Mouse (Mus musculus): ENCODE results near the gene Ddx28. TPM values are rescaled to one million over a fixed set of nuclear protein-coding genes. Genes with fewer than 3 reads are reported as not detected.

Gene Ddx28
- 6.3 and 6.7 TPM in 2 replicates for polyA plus RNA-seq (2012; rRNA removed)

GRCm38 (mm10) chr8:106011643-106011986, at the start of gene Ddx28:
TSS of gene Ddx28 (minus strand) at chr8:106011882.
- 0% methylated on average over 6 of the region's 6 CpGs for WGBS
- DNase-seq (ENCODE audit: low read depth, low spot score), result no peak

- 0% methylated on average over 3 of the region's 3 CpGs for WGBS
- DNase-seq (ENCODE audit: low read depth, low spot score), result no peak
These were observed 48.8 kb upstream of the Ddx28 start for GRCm38 (mm10) chr8:106060521-106060920.

- no peak for DNase-seq (ENCODE audit: low read depth, low spot score)
- WGBS, result under 1% methylated on average over 83 of the region's 83 CpGs
These were observed 48.1 kb upstream of the Ddx28 start for GRCm38 (mm10) chr8:106059613-106060371.

GRCm38 (mm10) chr8:106058731-106059612, 47.3 kb upstream of the Ddx28 start, which contains the start of gene Nfatc3:
TSS of gene Nfatc3 (plus strand) at chr8:106058840.
- 1% methylated on average over 52 of the region's 52 CpGs for WGBS
- DNase-seq (ENCODE audit: low read depth, low spot score), result peak; percentile 79

GRCm38 (mm10) chr8:106056455-106056982, 44.8 kb upstream of the Ddx28 start:
- WGBS, result 86% methylated on average over 4 of the region's 4 CpGs
- DNase-seq (ENCODE audit: low read depth, low spot score), result no peak

- WGBS, result 23% methylated on average over 3 of the region's 3 CpGs
- no peak for DNase-seq (ENCODE audit: low read depth, low spot score)
These were observed 43.4 kb upstream of the Ddx28 start for GRCm38 (mm10) chr8:106055038-106055437.

- no peak for DNase-seq (ENCODE audit: low read depth, low spot score)
- 14% methylated on average over 6 of the region's 6 CpGs for whole genome bisulfite sequencing
These were observed 42.6 kb upstream of the Ddx28 start for GRCm38 (mm10) chr8:106054190-106054811.

- no peak for DNase-seq (ENCODE audit: low read depth, low spot score)
- 67% methylated on average over 9 of the region's 9 CpGs for WGBS
These were observed 40.9 kb upstream of the Ddx28 start for GRCm38 (mm10) chr8:106052510-106053089.

GRCm38 (mm10) chr8:106051068-106051467, 39.4 kb upstream of the Ddx28 start:
- no peak for DNase-seq (ENCODE audit: low read depth, low spot score)
- WGBS, result 80% methylated on average over 3 of the region's 3 CpGs

GRCm38 (mm10) chr8:106049840-106050239, 38.2 kb upstream of the Ddx28 start:
- WGBS, result 92% methylated on average over 6 of the region's 6 CpGs
- DNase-seq (ENCODE audit: low read depth, low spot score), result no peak

- no peak for DNase-seq (ENCODE audit: low read depth, low spot score)
- 64% methylated on average over 5 of the region's 5 CpGs for WGBS
These were observed 36.4 kb upstream of the Ddx28 start for GRCm38 (mm10) chr8:106047854-106048630.

- no peak for DNase-seq (ENCODE audit: low read depth, low spot score)
- WGBS, result 80% methylated on average over 11 of the region's 11 CpGs
These were observed 35.3 kb upstream of the Ddx28 start for GRCm38 (mm10) chr8:106046872-106047559.

- DNase-seq (ENCODE audit: low read depth, low spot score), result no peak
- 47% methylated on average over 3 of the region's 3 CpGs for WGBS
These were observed 32.5 kb upstream of the Ddx28 start for GRCm38 (mm10) chr8:106044151-106044550.

- 70% methylated on average over 2 of the region's 2 CpGs for WGBS
- DNase-seq (ENCODE audit: low read depth, low spot score), result no peak
These were observed 31.4 kb upstream of the Ddx28 start for GRCm38 (mm10) chr8:106043055-106043454.

GRCm38 (mm10) chr8:106040218-106040617, 28.5 kb upstream of the Ddx28 start:
- DNase-seq (ENCODE audit: low read depth, low spot score), result no peak
- 75% methylated on average over 4 of the region's 4 CpGs for WGBS

GRCm38 (mm10) chr8:106039605-106040004, 27.9 kb upstream of the Ddx28 start:
- DNase-seq (ENCODE audit: low read depth, low spot score), result no peak
- 84% methylated on average over 4 of the region's 4 CpGs for WGBS

- 95% methylated on average over 10 of the region's 10 CpGs for WGBS
- no peak for DNase-seq (ENCODE audit: low read depth, low spot score)
These were observed 27.0 kb upstream of the Ddx28 start for GRCm38 (mm10) chr8:106038721-106039120.

GRCm38 (mm10) chr8:106022483-106022882, 10.8 kb upstream of the Ddx28 start:
- DNase-seq (ENCODE audit: low read depth, low spot score), result peak; percentile 55

Data from large intestine, adult 2 months (tissue).